Mouse (Mus musculus) thymus, postnatal 14 days (tissue): ENCODE measurements around the gene Upk2.

Experiments
- DNase-seq: peaks from one replicate; pipeline ENCODE4 v3.0.0; 2021

The Upk2 gene

GRCm38 (mm10) chr9:44406906-44407751, 47.6 kb downstream of the Upk2 start, which contains the start of the genes Rps25 and Trappc4:
TSS of gene Rps25 (plus strand) at chr9:44407139.
TSS of gene Trappc4 (minus strand) at chr9:44407600.
- peak; percentile 93 for DNase-seq

GRCm38 (mm10) chr9:44405011-44405410, 49.8 kb downstream of the Upk2 start:
- no peak for DNase-seq
